Mouse (Mus musculus) heart, postnatal 25 days (tissue): Measurements from ENCODE around the gene Hps5. TPM values are rescaled to one million over a fixed set of nuclear protein-coding genes. Genes with fewer than 3 reads are reported as not detected.
"Not testable (repeated sequence)": the region's sequence is repeated elsewhere in the genome, so short reads cannot be mapped to it uniquely, and the experiment has no call there.

Source experiments
- DNase-seq: peaks from one replicate; pipeline ENCODE4 v3.0.0; 2022; ENCODE audit warnings: low spot score
- intact Hi-C: fragments of 180-260 bp; cut with DNase I; formaldehyde crosslinking; loops from one replicate; pipeline ENCODE4 v1.15.1; 2025
- total RNA-seq, 2 experiments: library from RNA; stranded (reverse); gene quantifications; 2 replicates each; pipeline ENCODE4 v1.2.3; 2021

Hps5 gene
- total RNA-seq, 2 experiments from 2014 or later: 8.6 to 10.5 TPM

DNA sequence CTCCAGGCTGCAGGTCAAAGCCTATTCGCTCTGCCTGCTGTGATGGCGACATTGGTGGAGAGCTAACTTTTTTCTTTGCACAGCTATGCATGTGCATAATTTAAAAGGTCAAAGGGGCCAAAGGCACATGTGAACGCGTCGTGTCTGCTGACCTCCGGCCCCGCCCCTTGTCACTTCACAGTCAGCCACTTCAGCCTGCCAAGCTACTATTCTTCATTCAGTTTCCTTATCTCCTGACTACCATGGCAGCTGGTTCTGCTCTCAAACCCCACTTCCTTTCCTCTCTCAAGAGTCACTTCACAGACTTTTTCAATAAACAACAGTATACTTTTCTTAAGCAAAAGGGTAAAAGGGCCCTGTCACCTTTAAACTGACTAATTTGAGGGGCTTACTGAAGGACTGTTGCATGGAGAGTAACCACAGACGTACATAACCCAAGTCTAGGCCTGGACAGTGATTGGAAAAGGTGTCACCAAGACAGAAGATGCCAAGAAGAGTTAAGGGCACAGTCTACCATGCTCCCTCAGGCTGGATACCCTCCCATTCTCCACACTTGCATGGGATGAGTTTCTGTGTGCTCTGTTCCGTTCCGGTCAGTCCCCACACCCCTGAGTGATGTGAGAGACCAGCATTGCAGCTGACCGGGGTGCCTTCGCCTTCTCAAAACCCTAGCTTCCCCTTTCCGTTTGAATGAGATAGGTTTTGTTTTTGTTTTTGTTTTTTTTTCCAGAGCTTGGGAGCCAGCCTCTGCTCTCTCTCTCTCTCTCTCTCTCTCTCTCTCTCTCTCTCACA, 35.1 kb upstream of the Hps5 start:
- intact Hi-C loops: no loop called here
- DNase-seq: no peak

GRCm38 (mm10) chr7:46829911-46830310, 34.0 kb upstream of the Hps5 start:
- no peak for DNase-seq
- intact Hi-C loops: no loop called here

- intact Hi-C loops: no loop called here
Measured at GRCm38 (mm10) chr7:46827803-46828184, 31.9 kb upstream of the Hps5 start.

GRCm38 (mm10) chr7:46827046-46827802, 31.4 kb upstream of the Hps5 start:
- intact Hi-C loops: no loop called here
- no peak for DNase-seq

More at GRCm38 (mm10) chr7:46827803-46828184, 31.9 kb upstream of the Hps5 start:
- no peak for DNase-seq

DNA sequence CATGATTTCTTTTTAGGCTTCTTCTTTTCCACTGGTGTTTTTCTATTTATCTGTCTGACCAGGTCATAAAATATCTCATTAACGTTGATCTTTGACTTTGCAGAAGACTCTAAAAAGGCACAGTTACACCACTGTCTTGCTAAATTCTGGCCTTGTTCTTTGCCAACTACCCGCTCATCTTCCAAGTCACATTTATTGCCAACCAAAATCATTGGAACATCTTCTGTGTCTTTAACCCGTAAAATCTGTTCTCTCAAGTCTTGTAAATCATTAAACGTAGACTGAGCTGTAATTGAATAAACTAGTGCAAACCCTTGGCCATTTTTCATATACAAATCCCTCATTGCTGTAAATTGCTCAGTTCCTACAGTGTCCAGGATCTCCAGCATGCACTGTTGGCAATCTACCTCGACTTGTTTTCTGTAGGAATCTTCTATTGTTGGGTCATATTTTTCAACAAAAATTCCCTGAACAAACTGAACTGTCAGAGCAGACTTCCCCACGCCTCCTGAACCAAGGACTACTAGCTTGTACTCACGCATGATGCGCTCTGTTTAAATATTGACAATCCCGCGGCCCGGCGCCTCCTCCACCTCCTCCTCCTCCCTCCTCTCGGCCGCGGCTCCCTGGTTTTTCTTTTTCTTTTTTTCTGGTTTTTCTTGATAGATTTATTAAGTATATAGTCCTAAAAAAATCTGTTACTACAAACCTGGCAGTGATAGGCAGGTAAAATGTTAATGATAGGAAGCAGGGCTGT, 25.2 kb upstream of the Hps5 start:
- DNase-seq, intact Hi-C loops: not testable (repeated sequence)

DNA sequence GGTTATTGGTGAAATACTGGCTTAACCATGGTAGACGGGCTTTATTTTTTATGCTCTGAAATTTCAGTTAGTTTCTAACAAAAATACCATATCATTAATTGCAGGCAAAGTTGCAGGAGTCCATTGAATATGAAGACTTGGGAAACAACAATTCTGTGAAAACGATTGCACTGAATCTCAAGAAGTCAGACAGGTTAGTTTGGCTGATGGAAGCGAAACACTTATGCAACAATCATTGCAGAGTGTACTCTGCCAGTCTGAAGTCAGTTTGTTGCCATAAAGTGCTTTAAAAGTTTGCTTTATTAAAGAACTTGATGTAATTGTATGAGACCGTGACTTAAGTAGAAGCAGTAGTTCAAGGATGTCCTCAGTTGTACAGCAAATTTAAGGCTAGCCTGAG, 18.1 kb upstream of the Hps5 start:
- intact Hi-C loops: no loop called here

GRCm38 (mm10) chr7:46810325-46810724, 14.5 kb upstream of the Hps5 start:
- DNase-seq: no peak
- intact Hi-C loops: no loop called here

More for the DNA sequence above, 18.1 kb upstream of the Hps5 start:
- no peak for DNase-seq

DNA sequence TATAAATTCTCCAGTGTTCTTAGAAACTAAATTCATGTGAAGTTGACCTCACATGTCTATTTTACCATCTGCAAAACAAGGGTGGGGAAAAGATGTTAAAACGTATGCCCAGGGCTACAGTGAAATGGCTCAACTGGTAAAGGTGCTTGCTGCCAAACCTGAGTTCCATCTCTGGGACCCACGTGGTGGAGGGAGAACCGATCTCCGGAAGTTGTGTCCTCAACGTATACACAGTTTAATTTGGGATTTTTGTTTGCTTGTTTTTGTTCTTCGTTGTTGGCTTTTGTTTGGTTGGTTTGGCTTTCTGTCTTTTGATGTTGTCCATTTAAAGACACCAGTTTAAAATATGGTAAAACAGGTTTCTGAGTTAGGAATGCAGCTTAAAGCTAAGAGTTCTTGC, 915 bp upstream of the Hps5 start:
- no peak for DNase-seq
- intact Hi-C loops: loop anchor here (1.0 to 5.0 kb wide), 2 partner anchors 124 to 211 kb away; partner anchors contain the start of gene Spty2d1

- intact Hi-C loops: loop anchor here (1.0 to 5.0 kb wide), 2 partner anchors 124 to 211 kb away; partner anchors contain the start of gene Spty2d1
- no peak for DNase-seq
Measured at GRCm38 (mm10) chr7:46796206-46796679, 379 bp upstream of the Hps5 start.

GRCm38 (mm10) chr7:46793871-46794270, 2.0 kb downstream of the Hps5 start:
- DNase-seq: no peak
- intact Hi-C loops: loop anchor here (2.0 kb wide), 1 partner anchor 53 kb away; no protein-coding TSS in a partner anchor

- no peak for DNase-seq
- intact Hi-C loops: no loop called here
Measured at GRCm38 (mm10) chr7:46789177-46789849, 6.6 kb downstream of the Hps5 start.

GRCm38 (mm10) chr7:46770706-46771105, 25.2 kb downstream of the Hps5 start:
- intact Hi-C loops: loop anchor here (2.0 kb wide), 1 partner anchor 56 kb away; the partner anchor contains the start of gene Saa3
- DNase-seq: no peak

GRCm38 (mm10) chr7:46768451-46768850, 27.4 kb downstream of the Hps5 start:
- DNase-seq: no peak
- intact Hi-C loops: no loop called here

- no peak for DNase-seq
- intact Hi-C loops: no loop called here
Measured at GRCm38 (mm10) chr7:46767371-46767770, 28.5 kb downstream of the Hps5 start.

GRCm38 (mm10) chr7:46764672-46765071, 31.2 kb downstream of the Hps5 start:
- DNase-seq: no peak
- intact Hi-C loops: no loop called here

DNA sequence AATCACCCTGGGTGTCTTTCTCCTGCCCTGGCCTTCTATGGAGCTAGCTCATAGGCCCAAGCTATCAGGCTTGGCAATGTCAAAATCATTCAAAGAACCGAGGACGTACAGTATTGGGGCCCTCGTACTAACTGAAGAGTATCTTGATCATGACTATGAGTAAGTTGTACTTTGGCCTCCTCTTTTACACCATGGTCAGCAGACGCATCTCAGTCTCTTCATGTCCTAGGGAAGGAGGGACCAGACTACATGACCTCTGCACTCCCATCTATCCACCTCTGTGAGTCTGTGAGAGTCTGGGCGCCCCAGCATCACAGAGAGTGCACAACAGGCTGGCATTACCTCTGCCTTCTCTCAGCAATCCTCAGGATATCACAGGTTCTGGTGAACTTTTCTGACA, 33.3 kb downstream of the Hps5 start:
- no peak for DNase-seq
- intact Hi-C loops: no loop called here

DNA sequence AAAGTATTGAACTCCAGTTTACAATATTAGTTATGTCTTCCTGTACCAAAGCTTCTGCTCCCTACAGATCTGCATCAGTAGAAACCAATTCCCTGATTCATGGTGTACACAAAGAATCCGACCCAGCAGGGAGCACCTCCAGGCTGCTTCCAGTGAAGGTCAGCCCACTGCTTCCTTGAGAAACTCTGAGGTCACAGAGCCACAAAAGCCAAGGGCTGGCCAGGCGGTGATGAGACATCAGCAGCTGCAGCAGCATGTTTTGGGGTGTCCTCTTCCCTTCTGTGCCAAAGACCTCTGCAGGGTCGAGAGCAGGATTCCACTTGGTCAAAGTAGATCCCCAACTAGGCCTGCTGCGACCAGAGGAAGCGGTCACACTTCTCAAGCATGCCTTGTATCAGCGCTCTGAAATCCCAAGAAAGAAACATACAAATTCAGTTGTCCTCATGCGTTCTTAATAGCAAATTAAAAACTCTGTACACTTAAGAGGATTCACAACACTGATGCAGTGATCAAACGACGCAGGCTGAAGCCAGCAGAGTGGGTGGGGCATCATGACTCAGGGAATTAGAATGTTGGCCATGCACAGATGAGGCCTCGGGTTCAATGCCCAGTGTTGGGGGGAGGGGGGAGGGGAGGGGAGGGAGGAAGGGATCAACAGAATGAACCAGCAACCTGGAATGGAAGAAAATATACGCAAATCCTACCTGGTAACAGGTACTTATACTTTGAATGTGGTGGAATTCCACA, 34.6 kb downstream of the Hps5 start:
- DNase-seq: no peak
- intact Hi-C loops: no loop called here

DNA sequence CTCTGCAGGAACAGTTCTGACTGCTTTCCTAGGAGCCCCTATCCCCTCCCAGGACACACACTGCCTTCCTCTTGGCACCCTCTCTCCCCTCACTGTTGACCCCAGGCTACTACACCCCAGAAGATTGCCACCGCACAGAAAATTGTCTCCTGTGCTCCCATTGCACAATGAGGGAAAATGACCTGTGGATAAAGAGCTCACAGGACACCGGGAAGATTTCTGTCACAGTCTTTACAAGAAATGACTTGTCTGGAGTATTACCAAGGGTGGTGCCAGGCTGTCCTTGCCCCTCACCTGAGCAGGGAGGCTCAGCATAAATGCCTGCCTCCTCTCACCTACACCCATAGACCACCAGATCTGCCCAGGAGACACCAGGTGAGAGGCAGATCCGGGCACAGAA, 44.4 kb downstream of the Hps5 start, which contains the start of gene Saa2:
Saa2 (plus strand) TSS at position 301 of the 400 bp plus-strand sequence.
- no peak for DNase-seq
- intact Hi-C loops: no loop called here

- no peak for DNase-seq
- intact Hi-C loops: no loop called here
Measured at GRCm38 (mm10) chr7:46748459-46748858, 47.4 kb downstream of the Hps5 start.
